8 mouse cellular contexts compared by ENCODE assay signal in genomic region chr8:95138341-95139050, GRCm38 (mm10). TPM values are rescaled to one million over a fixed set of nuclear protein-coding genes. Genes with fewer than 3 reads are reported as not detected.
DNase-seq lines count a peak whose midpoint lies in the region; ATAC-seq and TF ChIP-seq lines count a peak whose summit lies in the region.

No protein-coding gene starts in this region.

- H3K4me2 ChIP-seq in liver, embryonic 11.5 days: peak overlapping the region; percentile 60

- POLR2A ChIA-PET in Patski (lab: Charles Lee): interaction anchor here (0.7 to 1.0 kb wide), 2 partner anchors 24 to 61 kb away, joined by 3 read pairs; no protein-coding TSS in a partner anchor

- H3K9me3 ChIP-seq in liver, embryonic 11.5 days (ENCODE audit: control insufficient read depth, low read length): no peaks in the 10 kb centered on the region

- no peak overlapping the region for H3K9ac ChIP-seq in liver, embryonic 11.5 days (ENCODE audit: low read depth, low read length)

- in situ Hi-C loops in Patski (cut with MboI; ENCODE audit: low pct_unique_long_range_greater_than_20kb): loop anchor here (10.0 kb wide), 1 partner anchor 66 kb away; the partner anchor contains the start of gene Kifc3

- H3K27me3 ChIP-seq in Patski: no peaks in the 10 kb centered on the region
- H3K27me3 ChIP-seq in liver, embryonic 11.5 days (replicated peaks; ENCODE audit: control insufficient read depth, insufficient read depth, low read length): peaks cover 35% of the 10 kb centered on the region

- intact Hi-C loops in heart, postnatal 10 days (cut with DNase I): no loop called here
- intact Hi-C loops in left cerebral cortex, postnatal 25 days (cut with DNase I): loop anchor here (10.0 kb wide), 1 partner anchor 66 kb away; the partner anchor contains the start of gene Kifc3

- no peak for TF ChIP-seq CTCF in Patski (IDR thresholded peaks at IDR 0.05)

- ATAC-seq in Patski: peak; percentile 10
- no peak for ATAC-seq in liver, embryonic 11.5 days (replicated peaks; ENCODE audit: low FRiP score)
- no peak for ATAC-seq in megakaryocyte-erythroid progenitor cell, adult 5-6 weeks (replicated peaks; ENCODE audit: low FRiP score, low TSS enrichment, poor library complexity, severe bottlenecking)

- CTCF ChIA-PET in Patski (lab: Charles Lee): interaction anchor here (0.8 to 1.7 kb wide), 3 partner anchors 31 to 65 kb away, joined by 3 to 7 read pairs (median 3); no protein-coding TSS in a partner anchor

- H3K4me1 ChIP-seq in liver, embryonic 11.5 days (replicated peaks; ENCODE audit: control insufficient read depth, insufficient read depth, low read length): peaks cover 28% of the 10 kb centered on the region

- WGBS in liver, embryonic 11.5 days: 37% methylated on average over 6 of the region's 6 CpGs

- no peaks in the 10 kb centered on the region for H3K36me3 ChIP-seq in liver, embryonic 11.5 days (ENCODE audit: control insufficient read depth, insufficient read depth, low read length)

- no peak overlapping the region for H3K27ac ChIP-seq in liver, embryonic 11.5 days (ENCODE audit: low read depth, low read length)

- H3K4me3 ChIP-seq in liver, embryonic 11.5 days (ENCODE audit: low read depth, low read length): peak overlapping the region; percentile 39

- peak; percentile 89 for DNase-seq in heart, adult 11 months
- no peak for DNase-seq in heart, postnatal 10 days
- DNase-seq in Patski (ENCODE audit: low read depth, low spot score): no peak
- DNase-seq in heart, postnatal 4 days: peak; percentile 43
- DNase-seq in liver, embryonic 11.5 days (ENCODE audit: low spot score): no peak
- DNase-seq in thymus, postnatal 36 days: no peak
- DNase-seq in left cerebral cortex, postnatal 25 days (ENCODE audit: low spot score in 2 of 2): no peak

RNA-seq across cellular contexts. Expression of gene Katnb1, which starts 57.5 kb away (rescaled TPM):
- 1 to 10 TPM; 9.3 TPM for total RNA-seq in heart, postnatal 10 days (2021)
- polyA plus RNA-seq in Patski (2021): 28.2 TPM
- 10 to 100 TPM; 13.0 to 15.0 TPM for total RNA-seq in heart, postnatal 4 days (2021)
- 25.1 and 26.6 TPM in 2 replicates for polyA plus RNA-seq in liver, embryonic 11.5 days (2014; fragmentation: Nextera tagmentation; extraction: Ambion mirVana)
- 7.7 and 18.8 TPM in 2 replicates for total RNA-seq in megakaryocyte-erythroid progenitor cell, adult 5-6 weeks (2014; fragmentation: Nextera tagmentation)
- total RNA-seq in megakaryocyte-erythroid progenitor cell, adult 5-6 weeks (2017): 19.4 and 27.5 TPM in 2 replicates
- 10 to 100 TPM; 47.0 to 47.5 TPM for total RNA-seq in left cerebral cortex, postnatal 25 days (2021)

Comparison
In these comparisons a context has a peak if more than half of its experiments do, and no peak if none do; other contexts are left out.
1. DNase-seq: peak in heart, adult 11 months (single experiment) and heart, postnatal 4 days (single experiment); none in heart, postnatal 10 days (0 of 2), Patski (single experiment), liver, embryonic 11.5 days (single experiment), thymus, postnatal 36 days (0 of 2) and left cerebral cortex, postnatal 25 days (0 of 2).